Mouse (Mus musculus): ENCODE data around the gene Mrln. TPM values are rescaled to one million over a fixed set of nuclear protein-coding genes. Genes with fewer than 3 reads are reported as not detected.

Mrln gene
- total and polyA plus RNA-seq, 2 experiments from 2014 or later, result 1.3 to 1.9 TPM

DNA sequence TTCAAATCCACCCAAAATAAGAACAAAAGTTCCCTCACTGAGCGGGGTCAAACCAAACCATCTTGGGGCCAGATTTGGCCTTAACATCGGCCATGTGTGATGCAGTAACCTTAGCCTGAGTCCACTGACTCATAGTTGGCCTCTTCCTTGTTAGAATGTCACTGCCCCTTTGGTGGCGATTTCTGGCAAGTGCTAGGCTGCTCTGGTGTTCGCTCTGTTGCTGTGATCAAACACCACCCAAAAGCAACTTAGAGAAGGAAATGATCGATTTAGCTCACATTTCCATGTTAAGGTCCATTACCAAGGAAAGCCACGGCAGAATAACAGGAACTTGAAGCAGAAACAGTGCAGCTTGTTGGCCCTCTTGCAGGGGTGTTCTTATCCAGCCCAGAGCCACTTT lies 46.3 kb downstream of the Mrln start:
- no peak for TF ChIP-seq CTCF (IDR thresholded peaks at IDR 0.05)
- H3K9ac ChIP-seq (replicated peaks; ENCODE audit: low read length, poor library complexity, severe bottlenecking), result no peak overlapping the region
- H3K27me3 ChIP-seq (ENCODE audit: insufficient read depth, low read length), result peaks cover 9% of the 10 kb centered on the region; the same call in 1 of the 2 replicates
- H3K4me3 ChIP-seq (ENCODE audit: low read depth, low read length), result no peak overlapping the region
- ATAC-seq (ENCODE audit: low FRiP score) (no peak), DNase-seq (ENCODE audit: low spot score) (no peak)
- H3K9me3 ChIP-seq (ENCODE audit: low read length), result no peaks in the 10 kb centered on the region
- H3K4me2 ChIP-seq (ENCODE audit: low read depth, low read length, poor library complexity, severe bottlenecking), result no peak overlapping the region
- WGBS, result 94% methylated on average over 6 of the region's 6 CpGs
- H3K27ac ChIP-seq (ENCODE audit: low read depth, low read length), result no peak overlapping the region
- H3K4me1 ChIP-seq (ENCODE audit: insufficient read depth, low read length), result no peaks in the 10 kb centered on the region
- H3K36me3 ChIP-seq (ENCODE audit: insufficient read depth, low read length), result no peaks in the 10 kb centered on the region

DNA sequence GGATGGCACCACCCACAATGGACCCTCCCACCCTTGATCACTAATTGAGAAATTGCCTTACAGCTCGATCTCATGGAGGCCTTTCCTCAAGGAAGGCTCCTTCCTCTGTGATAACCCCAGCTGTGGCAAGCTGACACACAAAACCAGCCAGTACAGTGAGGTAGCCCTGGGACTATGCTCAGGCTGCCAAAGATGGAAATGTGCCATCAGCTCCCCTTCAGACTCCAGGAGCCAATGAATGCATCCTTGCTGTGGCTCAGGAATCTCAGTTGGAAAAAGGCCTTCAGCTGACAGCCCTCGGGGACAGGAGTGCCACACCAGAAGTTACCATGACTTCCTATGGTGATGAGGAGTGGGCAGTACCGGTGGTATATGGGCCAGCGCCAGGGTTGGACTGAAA lies 50.2 kb downstream of the Mrln start:
- Histone ChIP-seq H3K27me3 (ENCODE audit: insufficient read depth, low read length) (no peaks in the 10 kb centered on the region), H3K4me1 (ENCODE audit: insufficient read depth, low read length) (no peaks in the 10 kb centered on the region), H3K4me3 (ENCODE audit: low read depth, low read length) (no peak overlapping the region), H3K9ac (replicated peaks; ENCODE audit: low read length, poor library complexity, severe bottlenecking) (no peak overlapping the region), H3K36me3 (ENCODE audit: insufficient read depth, low read length) (no peaks in the 10 kb centered on the region), H3K9me3 (ENCODE audit: low read length) (no peaks in the 10 kb centered on the region), H3K4me2 (ENCODE audit: low read depth, low read length, poor library complexity, severe bottlenecking) (no peak overlapping the region), H3K27ac (ENCODE audit: low read depth, low read length) (no peak overlapping the region)
- ATAC-seq (ENCODE audit: low FRiP score), result no peak
- DNase-seq (ENCODE audit: low spot score), result peak; percentile 10
- 64% methylated on average over 4 of the region's 4 CpGs for WGBS
- no peak for TF ChIP-seq CTCF (IDR thresholded peaks at IDR 0.05)

DNA sequence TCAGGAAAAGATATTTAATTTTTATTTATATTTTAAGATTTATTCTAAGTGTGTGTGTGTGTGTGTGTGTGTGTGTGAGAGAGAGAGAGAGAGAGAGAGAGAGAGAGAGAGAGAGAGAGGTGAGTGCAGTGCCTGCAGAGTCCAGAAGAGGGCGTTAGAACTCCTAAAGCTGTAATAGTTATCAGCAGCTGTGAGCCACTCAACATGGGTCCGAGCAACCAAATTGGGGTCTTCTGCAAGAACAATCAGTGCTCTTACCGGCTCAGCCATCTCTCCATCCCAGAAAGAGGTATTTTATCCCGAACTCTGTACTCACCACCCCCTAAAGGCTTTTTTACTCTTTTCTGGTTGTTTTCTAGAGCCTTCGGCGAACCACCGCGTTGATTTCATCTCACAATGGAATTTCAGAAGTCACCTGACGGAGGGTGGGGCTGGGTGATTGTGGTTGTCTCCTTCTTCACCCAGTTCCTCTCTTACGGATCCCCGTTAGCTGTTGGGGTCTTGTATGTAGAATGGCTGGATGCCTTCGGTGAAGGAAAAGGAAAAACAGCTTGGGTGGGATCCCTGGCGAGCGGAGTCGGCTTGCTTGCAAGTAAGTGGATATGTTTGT lies 51.2 kb downstream of the Mrln start:
- Histone ChIP-seq H3K4me3 (ENCODE audit: low read depth, low read length) (no peak overlapping the region), H3K9me3 (ENCODE audit: low read length) (no peaks in the 10 kb centered on the region), H3K4me1 (ENCODE audit: insufficient read depth, low read length) (no peaks in the 10 kb centered on the region), H3K27me3 (ENCODE audit: insufficient read depth, low read length) (no peaks in the 10 kb centered on the region), H3K4me2 (ENCODE audit: low read depth, low read length, poor library complexity, severe bottlenecking) (no peak overlapping the region), H3K36me3 (ENCODE audit: insufficient read depth, low read length) (no peaks in the 10 kb centered on the region), H3K9ac (replicated peaks; ENCODE audit: low read length, poor library complexity, severe bottlenecking) (no peak overlapping the region), H3K27ac (ENCODE audit: low read depth, low read length) (no peak overlapping the region)
- peak; percentile 14; the same call in 1 of the 2 replicates for TF ChIP-seq CTCF (IDR thresholded peaks at IDR 0.05)
- no peak for DNase-seq (ENCODE audit: low spot score)
- 91% methylated on average over 15 of the region's 15 CpGs for WGBS
- ATAC-seq (ENCODE audit: low FRiP score), result no peak

GRCm38 (mm10) chr10:70257029-70257428 lies 52.6 kb downstream of the Mrln start:
- 82% methylated on average over 4 of the region's 4 CpGs for WGBS
- DNase-seq (ENCODE audit: low spot score), result no peak
- no peaks in the 10 kb centered on the region for H3K4me1 ChIP-seq (ENCODE audit: insufficient read depth, low read length)
- H3K4me2 ChIP-seq (ENCODE audit: low read depth, low read length, poor library complexity, severe bottlenecking), result no peak overlapping the region
- TF ChIP-seq CTCF (IDR thresholded peaks at IDR 0.05), result no peak
- no peaks in the 10 kb centered on the region for H3K36me3 ChIP-seq (ENCODE audit: insufficient read depth, low read length)
- no peak for ATAC-seq (ENCODE audit: low FRiP score)
- H3K9ac ChIP-seq (replicated peaks; ENCODE audit: low read length, poor library complexity, severe bottlenecking), result no peak overlapping the region
- H3K27ac ChIP-seq (ENCODE audit: low read depth, low read length), result no peak overlapping the region
- no peaks in the 10 kb centered on the region for H3K9me3 ChIP-seq (ENCODE audit: low read length)
- H3K4me3 ChIP-seq (ENCODE audit: low read depth, low read length), result no peak overlapping the region
- no peaks in the 10 kb centered on the region for H3K27me3 ChIP-seq (ENCODE audit: insufficient read depth, low read length)

DNA sequence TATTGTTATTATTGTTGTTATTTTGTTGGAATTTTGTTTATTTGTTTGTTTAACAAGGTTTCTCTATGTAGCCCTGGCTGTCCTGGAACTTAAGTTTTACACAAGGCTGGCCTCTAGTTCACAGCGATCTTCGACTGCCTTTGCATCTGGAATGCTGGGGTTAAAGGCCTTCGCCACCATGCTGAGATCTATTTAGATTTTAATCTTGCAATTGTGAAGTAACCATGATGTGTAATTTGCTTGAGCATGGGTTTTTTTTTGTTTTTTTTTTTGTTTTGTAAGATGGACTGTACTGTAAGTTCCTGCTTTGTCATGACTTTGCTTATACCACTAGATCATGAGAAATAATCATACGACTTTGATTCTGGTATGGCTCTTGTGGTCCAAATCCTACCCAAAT lies 56.4 kb downstream of the Mrln start:
- Histone ChIP-seq H3K4me3 (ENCODE audit: low read depth, low read length) (no peak overlapping the region), H3K4me1 (ENCODE audit: insufficient read depth, low read length) (no peaks in the 10 kb centered on the region), H3K9ac (replicated peaks; ENCODE audit: low read length, poor library complexity, severe bottlenecking) (no peak overlapping the region), H3K27ac (ENCODE audit: low read depth, low read length) (no peak overlapping the region), H3K9me3 (ENCODE audit: low read length) (no peaks in the 10 kb centered on the region), H3K27me3 (ENCODE audit: insufficient read depth, low read length) (no peaks in the 10 kb centered on the region), H3K36me3 (ENCODE audit: insufficient read depth, low read length) (no peaks in the 10 kb centered on the region), H3K4me2 (ENCODE audit: low read depth, low read length, poor library complexity, severe bottlenecking) (no peak overlapping the region)
- DNase-seq (ENCODE audit: low spot score) (no peak), ATAC-seq (ENCODE audit: low FRiP score) (no peak)
- 56% methylated on average over 4 of the region's 4 CpGs for WGBS
- no peak for TF ChIP-seq CTCF (IDR thresholded peaks at IDR 0.05)

GRCm38 (mm10) chr10:70262051-70262450 lies 57.6 kb downstream of the Mrln start:
- no peaks in the 10 kb centered on the region for H3K4me1 ChIP-seq (ENCODE audit: insufficient read depth, low read length)
- H3K4me2 ChIP-seq (ENCODE audit: low read depth, low read length, poor library complexity, severe bottlenecking), result no peak overlapping the region
- 100% methylated on average over 3 of the region's 3 CpGs for WGBS
- no peaks in the 10 kb centered on the region for H3K27me3 ChIP-seq (ENCODE audit: insufficient read depth, low read length)
- H3K36me3 ChIP-seq (ENCODE audit: insufficient read depth, low read length), result no peaks in the 10 kb centered on the region
- no peak overlapping the region for H3K4me3 ChIP-seq (ENCODE audit: low read depth, low read length)
- ATAC-seq (ENCODE audit: low FRiP score), result no peak
- no peak overlapping the region for H3K27ac ChIP-seq (ENCODE audit: low read depth, low read length)
- TF ChIP-seq CTCF (IDR thresholded peaks at IDR 0.05), result no peak
- DNase-seq (ENCODE audit: low spot score), result no peak
- H3K9ac ChIP-seq (replicated peaks; ENCODE audit: low read length, poor library complexity, severe bottlenecking), result no peak overlapping the region
- H3K9me3 ChIP-seq (ENCODE audit: low read length), result no peaks in the 10 kb centered on the region

Measured in midbrain, postnatal 0 days (tissue).